ENCODE assay signal across 8 mouse cellular contexts in the genomic region with DNA sequence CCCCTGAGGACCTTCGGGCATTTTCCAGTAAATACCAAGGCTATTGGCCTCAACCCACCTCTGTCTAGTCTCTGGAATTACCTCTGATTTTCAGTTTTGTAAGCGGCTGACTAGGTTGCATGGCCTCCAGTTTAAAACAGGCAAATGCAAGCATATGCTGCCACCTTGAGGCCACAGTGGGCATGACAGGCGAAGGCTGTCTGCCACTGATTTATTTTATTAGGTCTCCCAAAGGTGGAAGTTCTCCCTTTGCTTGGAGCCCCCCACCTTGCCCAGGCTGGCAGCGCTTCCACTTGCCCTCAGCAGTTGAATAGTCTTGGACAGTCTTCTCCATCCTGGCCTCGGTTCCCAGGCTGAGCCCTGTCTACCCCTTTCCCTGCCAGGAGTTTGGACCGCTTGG.
DNase-seq lines count a peak whose midpoint lies in the region.

No protein-coding gene starts in this region.

- peak; percentile 72 for DNase-seq in ES-CJ7 (ENCODE audit: low read depth, low spot score)
- DNase-seq in adrenal gland, postnatal 25 days: peak; percentile 82
- peak; percentile 83 for DNase-seq in embryo, embryonic 9.5 days (ENCODE audit: extremely low spot score)
- peak; percentile 81 to 90 for DNase-seq in heart, postnatal 10 days
- peak; percentile 66 for DNase-seq in layer of hippocampus, adult 9-11 months
- DNase-seq in lung, postnatal 25 days (ENCODE audit: low spot score): peak; percentile 73
- peak; percentile 60 for DNase-seq in retina, postnatal 7 days (ENCODE audit: low read depth, low spot score)
- peak; percentile 59 to 83 for DNase-seq in urinary bladder, adult 18-20 months (ENCODE audit: low spot score in 2 of 2)

- intact Hi-C loops in heart, postnatal 10 days (cut with DNase I): loop anchor here (1.0 kb wide), 3 partner anchors 92 to 176 kb away; partner anchors contain the start of gene Dlgap4

Comparison
In these comparisons a context has a peak if more than half of its experiments do, and no peak if none do; other contexts are left out.
1. Peak in every context shown above with its lines: DNase-seq.